Mouse (Mus musculus) regulatory T cell (primary cell): ENCODE results near the gene Atp13a1.

Experiments
- in situ Hi-C: fragments of 300-600 bp; cut with MboI, MseI; formaldehyde crosslinking; loops from one replicate; pipeline ENCODE4 v1.15.1; 2025; ENCODE audit warnings: high pct_unique_total_duplicates

The Atp13a1 gene

GRCm38 (mm10) chr8:69790773-69791367 lies at the start of gene Atp13a1, which contains the start of gene Zfp866:
Atp13a1 (plus strand) TSS chr8:69791163.
Zfp866 (minus strand) TSS chr8:69791178.
- in situ Hi-C loops, result no loop called here

DNA sequence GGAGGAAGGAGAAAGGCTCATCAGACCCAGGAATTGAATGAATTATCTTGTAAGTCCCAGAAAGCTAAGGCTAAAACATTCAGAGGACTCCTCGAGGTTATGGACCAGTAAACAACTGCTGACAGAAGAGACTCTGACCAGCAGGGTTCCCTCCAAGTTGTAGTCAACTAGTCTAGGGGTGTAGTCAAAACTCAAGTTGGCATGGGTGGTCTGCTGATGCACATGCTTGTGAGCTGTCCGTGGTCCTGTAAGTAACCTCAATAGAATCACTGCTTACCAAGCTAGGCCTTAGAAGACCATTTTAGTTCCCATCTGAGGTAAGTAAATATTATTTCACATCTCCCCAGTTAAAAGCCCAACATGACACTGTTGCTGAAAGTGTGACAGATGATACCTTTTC lies 49.7 kb upstream of the Atp13a1 start:
- in situ Hi-C loops, result no loop called here

GRCm38 (mm10) chr8:69749544-69750454 lies 41.2 kb upstream of the Atp13a1 start, which contains the start of gene Zfp963:
Zfp963 (minus strand) TSS chr8:69749970.
- in situ Hi-C loops, result no loop called here

DNA sequence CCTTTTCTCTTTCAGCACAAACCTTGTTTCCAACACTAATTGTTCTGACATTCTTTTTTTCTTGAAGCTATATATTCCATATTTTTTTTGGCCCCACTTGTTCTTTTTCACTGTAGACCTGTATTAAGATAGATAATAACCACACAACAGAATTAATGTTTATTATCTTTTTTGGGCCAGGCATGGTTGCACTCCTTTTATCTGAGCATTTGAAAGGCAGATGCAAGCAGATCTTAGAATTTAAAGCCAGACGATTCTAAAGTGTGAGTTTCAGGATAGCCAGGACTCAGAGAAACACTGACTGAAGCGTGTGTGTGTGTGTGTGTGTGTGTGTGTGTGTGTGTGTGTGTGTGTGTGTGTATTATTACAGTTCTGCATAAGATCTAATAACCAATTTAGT lies 38.5 kb upstream of the Atp13a1 start:
- in situ Hi-C loops, result no loop called here

GRCm38 (mm10) chr8:69758316-69758715 lies 32.6 kb upstream of the Atp13a1 start:
- in situ Hi-C loops, result no loop called here

DNA sequence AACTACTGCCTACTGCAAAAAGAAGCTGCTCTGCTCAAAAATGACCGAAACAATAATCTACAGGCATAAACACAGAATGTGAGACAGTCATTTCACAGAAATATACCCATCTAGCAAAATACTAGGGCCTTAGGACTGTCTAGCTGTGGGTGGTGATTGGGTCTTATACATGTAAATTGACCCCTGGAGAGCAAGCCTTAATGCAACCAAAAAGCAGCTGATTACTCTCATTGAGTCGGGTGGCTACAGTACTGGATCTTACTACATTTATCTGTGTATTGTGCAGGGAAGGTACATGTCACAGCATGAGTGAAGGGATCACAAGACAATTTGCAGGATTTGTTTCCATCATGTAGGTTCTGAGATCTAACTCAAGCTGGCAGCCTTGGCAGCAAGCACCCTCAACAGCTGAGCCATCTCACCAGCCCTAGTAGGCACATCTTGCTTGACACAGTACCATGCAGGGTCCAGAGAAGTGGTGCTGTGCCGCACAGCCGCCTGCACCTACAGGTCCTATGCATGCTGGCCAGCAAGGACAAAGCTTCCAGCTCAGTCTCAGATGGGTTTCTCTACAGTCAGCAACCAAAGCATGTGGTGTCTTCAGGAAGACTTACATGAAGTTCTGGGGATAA lies 29.0 kb upstream of the Atp13a1 start:
- in situ Hi-C loops, result no loop called here

GRCm38 (mm10) chr8:69771221-69771620 lies 19.7 kb upstream of the Atp13a1 start:
- in situ Hi-C loops, result no loop called here

DNA sequence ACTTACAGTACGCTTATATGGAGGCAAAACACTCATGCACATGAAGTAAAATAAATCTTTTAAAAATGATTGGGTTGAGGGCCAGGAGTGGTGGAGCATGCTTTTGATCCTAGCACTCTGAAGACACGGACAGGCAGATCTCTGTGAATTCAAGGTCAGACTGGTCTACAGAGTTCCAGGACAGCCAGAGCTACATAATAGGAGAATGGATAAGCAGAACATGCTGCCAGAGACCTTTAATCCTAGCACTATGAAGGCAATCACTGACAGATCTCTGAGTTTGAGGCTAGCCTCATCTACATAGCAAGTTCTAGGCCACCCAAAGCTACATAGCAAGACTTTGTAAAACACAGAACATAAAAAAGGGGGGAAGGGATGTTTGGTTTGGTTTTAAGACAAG lies 18.9 kb upstream of the Atp13a1 start:
- in situ Hi-C loops, result no loop called here

DNA sequence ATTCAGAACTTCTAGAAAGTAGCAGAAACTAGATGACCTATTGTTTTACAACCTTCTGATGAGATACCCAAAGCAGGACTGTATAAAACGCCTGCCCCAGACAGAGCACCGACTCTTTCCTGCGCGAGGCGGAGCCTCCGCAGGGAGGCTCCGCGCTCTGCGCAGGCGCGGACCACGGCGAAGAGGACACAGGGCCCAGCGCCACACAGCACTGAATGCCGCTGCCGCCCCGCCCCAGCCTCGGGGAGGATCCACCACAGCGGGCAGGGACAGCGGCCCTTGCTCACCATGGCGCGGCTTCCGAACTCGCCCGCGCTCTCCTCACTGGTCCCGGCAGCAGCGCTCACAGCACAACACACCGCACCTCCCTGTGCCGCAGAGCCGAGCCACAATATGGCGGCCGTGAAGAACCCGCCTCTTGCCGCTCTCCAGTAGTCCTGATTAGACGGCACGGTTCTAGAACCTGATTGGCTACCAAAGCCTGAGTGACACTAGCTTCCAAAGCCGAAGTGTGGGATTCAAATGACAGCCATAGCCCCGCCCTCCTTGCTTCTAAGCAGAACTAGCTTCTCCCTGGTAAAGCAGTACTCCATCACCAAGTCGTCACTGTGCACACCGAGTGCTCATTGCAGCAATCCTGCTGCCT lies 16.3 kb upstream of the Atp13a1 start, which contains the start of gene Gm20422:
Gene Gm20422 (minus strand): TSS at position 384 of the 646 bp plus-strand sequence.
- in situ Hi-C loops, result no loop called here

GRCm38 (mm10) chr8:69775149-69775534 lies 15.8 kb upstream of the Atp13a1 start:
- in situ Hi-C loops, result no loop called here

DNA sequence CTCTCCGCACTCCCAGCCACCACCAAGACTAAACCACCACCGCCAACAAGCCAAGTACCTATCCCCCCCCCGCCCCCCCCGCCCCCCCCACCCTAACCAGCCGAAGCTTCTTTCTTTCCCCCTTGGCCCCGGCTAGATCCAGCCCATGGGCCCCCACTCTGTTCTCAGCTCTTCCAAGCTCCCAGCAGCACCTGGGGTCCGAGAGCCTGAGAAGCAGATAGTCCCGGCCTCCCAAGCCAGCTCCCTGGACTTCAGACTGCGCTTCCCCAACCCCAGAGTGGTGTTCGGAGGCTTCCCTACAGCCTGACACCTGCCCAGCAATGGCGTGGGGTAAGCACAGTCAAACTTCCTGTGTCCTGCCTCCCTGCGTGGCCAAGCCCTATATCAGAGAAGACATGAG lies 13.9 kb upstream of the Atp13a1 start:
- in situ Hi-C loops, result no loop called here

DNA sequence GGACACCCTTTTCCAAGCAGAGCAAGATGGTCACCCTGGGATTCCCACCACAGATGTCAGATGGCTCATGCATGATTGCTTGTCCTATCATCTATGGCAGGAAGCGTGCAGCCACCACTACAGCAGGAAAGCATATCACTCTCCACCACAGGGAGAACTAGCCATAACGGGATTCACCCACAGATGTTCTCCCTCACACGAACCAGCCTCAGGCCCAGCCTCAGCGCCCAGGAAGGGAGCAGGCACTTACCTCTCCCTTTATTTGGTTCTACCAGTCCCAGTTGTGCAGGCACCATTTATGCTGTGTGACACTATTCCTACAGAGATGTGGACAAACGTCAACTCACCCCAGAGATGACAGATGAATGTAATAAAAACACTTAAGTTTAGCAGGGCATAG lies 1.9 kb upstream of the Atp13a1 start:
- in situ Hi-C loops, result no loop called here

- in situ Hi-C loops, result no loop called here
These were observed 1.2 kb upstream of the Atp13a1 start for GRCm38 (mm10) chr8:69789731-69790130.

DNA sequence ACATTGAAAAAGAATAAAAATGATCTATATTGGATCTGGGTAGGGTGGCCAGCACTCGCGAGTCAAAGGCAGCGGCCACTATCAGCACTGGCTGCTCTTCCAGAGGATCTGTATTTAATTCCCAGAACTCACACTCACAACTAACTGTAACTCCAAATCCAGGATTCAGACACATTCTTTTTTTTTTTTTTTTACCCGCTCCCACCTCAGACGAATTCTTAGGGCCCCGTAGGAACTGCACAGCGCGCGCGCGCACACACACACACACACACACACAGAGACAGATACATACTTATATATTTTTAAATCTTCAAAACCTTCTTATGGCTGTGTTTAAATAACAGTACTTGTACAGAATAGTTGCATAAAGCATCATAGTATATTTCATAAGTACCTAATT lies 599 bp upstream of the Atp13a1 start:
- in situ Hi-C loops, result no loop called here

GRCm38 (mm10) chr8:69791415-69792068 lies 579 bp downstream of the Atp13a1 start:
- in situ Hi-C loops, result no loop called here

DNA sequence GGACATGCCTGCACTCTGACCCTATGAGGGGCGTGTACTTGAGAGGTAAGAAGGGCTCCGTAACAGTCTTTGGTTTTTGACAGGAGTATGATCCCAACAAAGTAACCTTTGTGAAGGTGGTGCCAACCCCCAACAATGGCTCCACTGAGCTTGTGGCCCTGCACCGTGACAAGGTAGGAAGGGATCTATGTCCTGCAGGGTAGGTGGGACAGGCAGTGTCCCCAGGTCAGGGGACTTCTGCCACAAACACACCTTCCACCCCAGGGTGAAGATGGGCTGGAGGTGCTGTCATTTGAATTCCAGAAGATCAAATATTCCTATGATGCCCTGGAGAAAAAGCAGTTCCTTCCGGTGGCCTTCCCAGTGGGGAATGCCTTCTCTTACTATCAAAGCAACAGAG lies 2.7 kb downstream of the Atp13a1 start:
- in situ Hi-C loops, result no loop called here

- in situ Hi-C loops, result no loop called here
These were observed 3.1 kb downstream of the Atp13a1 start for GRCm38 (mm10) chr8:69794096-69794495.

- in situ Hi-C loops, result no loop called here
These were observed 3.9 kb downstream of the Atp13a1 start for GRCm38 (mm10) chr8:69794901-69795300.

DNA sequence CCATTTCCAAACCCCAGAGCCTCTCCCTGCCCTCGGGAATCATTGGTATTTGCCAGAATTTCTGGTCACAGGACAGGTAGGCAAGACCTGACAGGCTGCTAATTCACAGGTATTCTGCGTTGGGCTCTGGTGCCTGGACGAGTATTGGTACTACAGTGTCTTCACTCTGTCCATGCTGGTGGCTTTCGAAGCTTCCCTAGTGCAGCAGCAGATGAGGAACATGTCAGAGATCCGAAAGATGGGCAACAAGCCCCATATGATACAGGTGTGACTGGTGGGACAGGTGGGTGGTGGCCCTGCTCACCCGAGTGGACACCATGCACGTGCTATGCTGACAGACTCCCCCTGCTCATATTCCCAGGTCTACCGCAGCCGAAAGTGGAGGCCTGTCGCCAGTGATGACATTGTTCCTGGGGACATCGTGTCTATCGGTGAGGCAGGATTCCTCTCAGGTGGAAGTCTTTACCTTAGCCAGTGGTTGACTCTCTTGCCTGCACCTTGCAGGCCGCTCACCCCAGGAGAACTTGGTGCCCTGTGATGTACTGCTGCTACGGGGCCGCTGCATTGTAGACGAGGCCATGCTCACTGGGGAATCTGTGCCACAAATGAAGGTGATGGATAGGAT lies 5.9 kb downstream of the Atp13a1 start:
- in situ Hi-C loops, result no loop called here

GRCm38 (mm10) chr8:69797661-69798060 lies 6.7 kb downstream of the Atp13a1 start:
- in situ Hi-C loops, result no loop called here

GRCm38 (mm10) chr8:69799261-69799660 lies 8.3 kb downstream of the Atp13a1 start:
- in situ Hi-C loops, result no loop called here
